Mouse (Mus musculus): ENCODE measurements around the gene Cdh13. TPM values are rescaled to one million over a fixed set of nuclear protein-coding genes. Genes with fewer than 3 reads are reported as not detected.

Cdh13 gene
- 1.1 TPM for polyA plus RNA-seq (2014; fragmentation: Illumina TruSeq; extraction: RNeasy Lipid Tissue Mini Kit (QIAGEN cat#74804); ENCODE audit: low replicate concordance)

GRCm38 (mm10) chr8:118283600-118284111 is at the start of gene Cdh13:
Cdh13 (plus strand) TSS chr8:118283733.

GRCm38 (mm10) chr8:119344190-119344856 is 1060.8 kb downstream of the Cdh13 start, which contains the start of gene Hsbp1:
Hsbp1 (plus strand) TSS chr8:119344488.

All from small intestine, adult 10 weeks (tissue).